Mouse (Mus musculus): ENCODE data around the gene Fez2. TPM values are rescaled to one million over a fixed set of nuclear protein-coding genes. Genes with fewer than 3 reads are reported as not detected.

Fez2 gene
- total and polyA plus RNA-seq, 2 experiments = 18.2 to 28.9 TPM

DNA sequence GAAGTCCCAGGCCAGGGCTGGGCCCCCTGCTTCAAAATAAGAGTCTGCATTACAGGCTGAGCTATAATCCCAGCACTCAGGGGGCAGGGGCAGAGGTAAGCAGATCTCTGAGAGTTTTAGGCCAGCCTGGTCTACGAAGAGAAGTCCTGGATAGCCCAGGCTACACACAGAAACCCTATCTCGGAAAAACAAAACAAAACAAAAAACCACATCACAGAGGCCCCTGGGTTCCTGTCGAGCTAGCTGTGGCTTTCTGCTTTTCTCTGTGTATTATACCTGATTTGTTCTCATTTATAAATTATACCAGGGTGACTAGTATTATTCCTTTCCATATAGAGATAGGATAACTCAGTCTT is 65.5 kb downstream of the Fez2 start:
- H3K36me3 ChIP-seq (ENCODE audit: control insufficient read depth, insufficient read depth, low read length) = peaks cover 4% of the 10 kb centered on the region; the same call in 1 of the 2 replicates
- H3K4me3 ChIP-seq (ENCODE audit: insufficient read depth, low read depth, low read length) = no peak overlapping the region
- H3K4me1 ChIP-seq (ENCODE audit: control insufficient read depth, insufficient read depth, low read length) = peaks cover 2% of the 10 kb centered on the region; the same call in 1 of the 2 replicates
- no peaks in the 10 kb centered on the region for H3K27me3 ChIP-seq (ENCODE audit: control insufficient read depth, insufficient read depth, low read length)
- no peak for TF ChIP-seq POLR2A (IDR thresholded peaks at IDR 0.05; ENCODE audit: extremely low read depth, insufficient read depth, low read length)
- no peak for TF ChIP-seq CTCF (IDR thresholded peaks at IDR 0.05; ENCODE audit: low read depth, low read length)
- H3K27ac ChIP-seq (replicated peaks; ENCODE audit: insufficient read depth, low read depth, low read length) = no peak overlapping the region
- WGBS = 88% methylated on average over 3 of the region's 3 CpGs
- no peaks in the 10 kb centered on the region for H3K79me2 ChIP-seq (ENCODE audit: control insufficient read depth, insufficient read depth, low read length)
- DNase-seq (ENCODE audit: extremely low read depth, low read depth, low spot score) = no peak
- H3K9ac ChIP-seq (ENCODE audit: low read depth, low read length) = no peak overlapping the region

DNA sequence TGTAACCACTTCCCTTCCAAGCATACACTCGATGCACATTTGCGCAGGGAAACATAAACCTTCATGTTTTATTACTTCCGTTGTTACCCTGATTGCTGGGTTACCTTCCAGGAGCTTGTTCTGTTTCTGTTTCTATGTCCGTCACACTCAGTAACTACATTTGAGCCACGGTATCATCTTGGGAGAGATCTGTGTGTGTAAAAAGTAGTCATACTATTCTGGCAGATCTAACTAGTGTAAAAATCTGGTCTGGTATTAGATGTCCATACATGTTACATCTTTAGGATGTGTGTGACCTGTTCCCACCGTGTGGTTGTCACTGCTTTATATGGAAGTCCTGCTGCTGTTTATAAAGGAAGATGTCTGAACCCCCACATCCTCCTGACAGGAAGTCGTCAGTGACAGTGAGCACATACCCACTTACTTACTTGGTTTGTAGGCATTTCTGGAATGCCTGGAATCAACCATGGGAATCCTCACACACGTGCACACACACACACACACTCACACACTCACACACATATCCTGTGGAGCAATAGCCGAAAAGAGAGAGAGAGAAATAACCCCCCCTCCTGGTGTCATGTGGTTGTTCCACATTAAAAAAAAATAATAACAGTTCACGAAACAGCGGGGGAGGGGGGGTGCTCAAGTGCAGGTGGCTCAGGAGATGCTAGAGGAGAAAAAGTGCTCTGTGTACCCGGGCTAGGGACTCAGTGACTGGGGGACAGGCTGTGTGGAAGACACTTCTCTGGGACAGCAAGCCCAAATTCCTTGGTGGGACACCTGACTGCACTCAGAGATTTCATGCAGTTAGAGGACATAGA is 66.1 kb downstream of the Fez2 start:
- Histone ChIP-seq H3K4me3 (ENCODE audit: insufficient read depth, low read depth, low read length) (no peak overlapping the region), H3K27me3 (ENCODE audit: control insufficient read depth, insufficient read depth, low read length) (no peaks in the 10 kb centered on the region), H3K79me2 (ENCODE audit: control insufficient read depth, insufficient read depth, low read length) (no peaks in the 10 kb centered on the region), H3K4me1 (ENCODE audit: control insufficient read depth, insufficient read depth, low read length) (peaks cover 2% of the 10 kb centered on the region; the same call in 1 of the 2 replicates), H3K36me3 (ENCODE audit: control insufficient read depth, insufficient read depth, low read length) (peaks cover 4% of the 10 kb centered on the region; the same call in 1 of the 2 replicates), H3K27ac (replicated peaks; ENCODE audit: insufficient read depth, low read depth, low read length) (no peak overlapping the region), H3K9ac (ENCODE audit: low read depth, low read length) (no peak overlapping the region)
- WGBS = 75% methylated on average over 12 of the region's 12 CpGs
- DNase-seq (ENCODE audit: extremely low read depth, low read depth, low spot score) = no peak
- no peak for TF ChIP-seq CTCF (IDR thresholded peaks at IDR 0.05; ENCODE audit: low read depth, low read length)
- no peak for TF ChIP-seq POLR2A (IDR thresholded peaks at IDR 0.05; ENCODE audit: extremely low read depth, insufficient read depth, low read length)

DNA sequence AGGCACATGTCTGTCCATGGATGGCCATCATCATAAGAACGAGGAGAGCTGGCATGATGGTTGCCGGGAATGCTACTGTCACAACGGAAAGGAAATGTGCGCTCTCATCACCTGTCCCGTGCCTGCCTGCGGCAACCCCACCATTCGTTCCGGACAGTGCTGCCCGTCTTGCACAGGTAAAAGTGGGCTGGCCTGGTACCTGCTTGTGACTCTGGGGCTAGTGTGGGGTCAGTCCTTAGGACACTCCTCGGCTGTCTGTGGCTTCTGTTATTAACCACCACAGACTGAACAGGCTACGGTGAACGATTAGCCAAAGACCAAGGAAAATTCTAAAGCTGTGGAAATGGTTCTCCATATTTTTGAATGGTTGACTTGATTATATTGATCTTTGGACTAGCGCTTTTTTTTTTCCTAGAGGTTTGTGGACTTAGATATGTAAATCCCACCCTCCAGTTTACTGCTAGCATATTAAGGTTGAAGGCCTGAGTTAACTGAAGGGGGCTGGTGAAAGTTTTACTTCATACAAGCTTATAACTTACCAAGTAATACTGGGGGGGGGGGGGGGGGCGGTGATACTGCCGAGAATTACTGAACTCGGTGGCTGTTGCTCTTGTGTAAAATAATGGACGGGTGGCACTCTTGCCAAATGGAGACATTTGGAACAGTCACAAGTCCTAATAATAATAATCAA is 70.7 kb downstream of the Fez2 start:
- Histone ChIP-seq H3K4me1 (ENCODE audit: control insufficient read depth, insufficient read depth, low read length) (peaks cover 2% of the 10 kb centered on the region; the same call in 1 of the 2 replicates), H3K36me3 (ENCODE audit: control insufficient read depth, insufficient read depth, low read length) (peaks cover 6% of the 10 kb centered on the region; the same call in 1 of the 2 replicates), H3K27ac (replicated peaks; ENCODE audit: insufficient read depth, low read depth, low read length) (no peak overlapping the region), H3K79me2 (ENCODE audit: control insufficient read depth, insufficient read depth, low read length) (no peaks in the 10 kb centered on the region), H3K27me3 (ENCODE audit: control insufficient read depth, insufficient read depth, low read length) (no peaks in the 10 kb centered on the region), H3K4me3 (ENCODE audit: insufficient read depth, low read depth, low read length) (no peak overlapping the region), H3K9ac (ENCODE audit: low read depth, low read length) (no peak overlapping the region)
- DNase-seq (ENCODE audit: extremely low read depth, low read depth, low spot score) = no peak
- TF ChIP-seq POLR2A (IDR thresholded peaks at IDR 0.05; ENCODE audit: extremely low read depth, insufficient read depth, low read length) (no peak), CTCF (IDR thresholded peaks at IDR 0.05; ENCODE audit: low read depth, low read length) (no peak)
- whole genome bisulfite sequencing = 95% methylated on average over 17 of the region's 17 CpGs

DNA sequence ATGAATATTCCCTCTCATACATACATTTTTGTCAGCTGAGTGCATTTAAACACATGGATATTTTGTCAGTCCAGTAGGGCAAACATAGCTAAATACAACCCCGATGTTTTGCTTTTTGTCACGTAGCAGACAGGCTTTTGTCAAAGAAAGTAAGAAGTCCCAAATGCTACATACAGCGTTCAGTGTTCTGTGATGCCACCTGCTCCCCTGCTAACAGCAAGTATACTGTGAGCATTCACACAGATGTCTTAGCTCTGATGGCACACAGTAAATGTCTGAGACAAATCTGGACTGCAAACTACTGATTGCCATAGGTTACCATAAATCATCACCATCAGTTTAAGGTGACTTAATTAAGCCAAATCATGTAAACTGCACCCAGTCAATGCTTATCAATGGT is 74.3 kb downstream of the Fez2 start:
- Histone ChIP-seq H3K4me3 (ENCODE audit: insufficient read depth, low read depth, low read length) (no peak overlapping the region), H3K4me1 (ENCODE audit: control insufficient read depth, insufficient read depth, low read length) (peaks cover 2% of the 10 kb centered on the region; the same call in 1 of the 2 replicates), H3K27me3 (ENCODE audit: control insufficient read depth, insufficient read depth, low read length) (no peaks in the 10 kb centered on the region), H3K79me2 (ENCODE audit: control insufficient read depth, insufficient read depth, low read length) (no peaks in the 10 kb centered on the region), H3K9ac (ENCODE audit: low read depth, low read length) (no peak overlapping the region), H3K36me3 (ENCODE audit: control insufficient read depth, insufficient read depth, low read length) (peaks cover 6% of the 10 kb centered on the region; the same call in 1 of the 2 replicates), H3K27ac (replicated peaks; ENCODE audit: insufficient read depth, low read depth, low read length) (no peak overlapping the region)
- 95% methylated on average over 3 of the region's 3 CpGs for WGBS
- TF ChIP-seq POLR2A (IDR thresholded peaks at IDR 0.05; ENCODE audit: extremely low read depth, insufficient read depth, low read length) (no peak), CTCF (IDR thresholded peaks at IDR 0.05; ENCODE audit: low read depth, low read length) (no peak)
- no peak for DNase-seq (ENCODE audit: extremely low read depth, low read depth, low spot score)

DNA sequence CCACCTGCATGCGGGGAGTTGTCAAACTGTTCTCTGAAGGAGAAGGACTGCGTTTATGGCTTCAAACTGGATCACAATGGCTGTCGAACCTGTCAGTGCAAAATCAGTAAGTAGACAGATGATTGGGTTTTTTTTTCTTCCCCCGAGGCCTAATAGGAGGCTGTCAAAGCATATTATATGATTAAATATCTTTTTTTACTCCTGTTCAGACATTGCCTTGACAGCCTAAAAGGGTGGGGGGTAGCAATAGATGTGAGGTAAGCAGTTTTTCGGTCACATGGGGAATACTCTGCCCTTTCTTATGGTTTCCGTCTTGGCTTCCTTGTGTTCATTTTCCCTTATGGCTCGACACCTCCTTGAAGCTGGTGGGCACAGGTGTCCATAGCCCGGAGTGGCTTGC is 82.7 kb downstream of the Fez2 start:
- TF ChIP-seq CTCF (IDR thresholded peaks at IDR 0.05; ENCODE audit: low read depth, low read length) (no peak), POLR2A (IDR thresholded peaks at IDR 0.05; ENCODE audit: extremely low read depth, insufficient read depth, low read length) (no peak)
- no peaks in the 10 kb centered on the region for H3K27me3 ChIP-seq (ENCODE audit: control insufficient read depth, insufficient read depth, low read length)
- WGBS = 94% methylated on average over 8 of the region's 8 CpGs
- H3K27ac ChIP-seq (replicated peaks; ENCODE audit: insufficient read depth, low read depth, low read length) = no peak overlapping the region
- no peak for DNase-seq (ENCODE audit: extremely low read depth, low read depth, low spot score)
- H3K36me3 ChIP-seq (ENCODE audit: control insufficient read depth, insufficient read depth, low read length) = peaks cover 10% of the 10 kb centered on the region; the same call in 1 of the 2 replicates
- H3K4me1 ChIP-seq (ENCODE audit: control insufficient read depth, insufficient read depth, low read length) = peaks cover 2% of the 10 kb centered on the region; the same call in 1 of the 2 replicates
- H3K4me3 ChIP-seq (ENCODE audit: insufficient read depth, low read depth, low read length) = no peak overlapping the region
- H3K9ac ChIP-seq (ENCODE audit: low read depth, low read length) = no peak overlapping the region
- no peaks in the 10 kb centered on the region; the same call in 1 of the 2 replicates for H3K79me2 ChIP-seq (ENCODE audit: control insufficient read depth, insufficient read depth, low read length)

Measured in liver, adult 2 months (tissue).